Mouse (Mus musculus): ENCODE results near the gene Gm31571. TPM values are rescaled to one million over a fixed set of nuclear protein-coding genes. Genes with fewer than 3 reads are reported as not detected.
"Not testable (repeated sequence)": the region's sequence is repeated elsewhere in the genome, so short reads cannot be mapped to it uniquely, and the experiment has no call there.

The Gm31571 gene
- polyA plus RNA-seq (2015; fragmentation: Nextera tagmentation; extraction: Ambion mirVana) = not detected in 2 replicates

- WGBS (ENCODE audit: insufficient replicate concordance) = no CpG with 5 or more reads among the region's 6 CpGs
- H3K4me1 ChIP-seq (replicated peaks); ATAC-seq (ENCODE audit: low read depth); H3K36me3 ChIP-seq; DNase-seq; H3K9me3 ChIP-seq (replicated peaks); H3K27ac ChIP-seq; H3K9ac ChIP-seq; H3K27me3 ChIP-seq; H3K4me2 ChIP-seq; H3K4me3 ChIP-seq (replicated peaks): not testable (repeated sequence)
Measured at GRCm38 (mm10) chrY:22051253-22051652, at the start of gene Gm31571. Gm31571 (minus strand) TSS chrY:22051353.

All from liver, embryonic 13.5 days (tissue).